Mouse (Mus musculus): Measurements from ENCODE around the gene Senp7.

Gene Senp7

DNA sequence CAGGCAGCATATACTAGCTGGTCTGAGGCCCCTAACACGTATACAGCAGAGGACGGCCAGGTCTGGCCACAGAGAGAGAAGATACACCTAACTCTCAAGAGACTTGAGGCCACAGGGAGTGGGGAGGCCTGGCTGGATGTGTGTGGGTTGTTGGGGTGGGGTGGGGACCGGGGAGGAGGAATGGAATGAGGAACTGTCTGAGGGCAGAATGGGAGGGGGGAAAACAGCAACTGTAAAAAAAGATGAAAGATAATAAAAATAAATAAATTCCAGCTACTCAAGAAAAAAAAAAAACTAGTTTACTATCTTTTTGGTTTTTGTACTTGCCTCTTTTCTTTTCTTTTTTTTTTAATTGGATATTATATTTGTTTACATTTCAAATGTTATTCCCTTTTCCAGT is 91.8 kb downstream of the Senp7 start:
- DNase-seq, result no peak

DNA sequence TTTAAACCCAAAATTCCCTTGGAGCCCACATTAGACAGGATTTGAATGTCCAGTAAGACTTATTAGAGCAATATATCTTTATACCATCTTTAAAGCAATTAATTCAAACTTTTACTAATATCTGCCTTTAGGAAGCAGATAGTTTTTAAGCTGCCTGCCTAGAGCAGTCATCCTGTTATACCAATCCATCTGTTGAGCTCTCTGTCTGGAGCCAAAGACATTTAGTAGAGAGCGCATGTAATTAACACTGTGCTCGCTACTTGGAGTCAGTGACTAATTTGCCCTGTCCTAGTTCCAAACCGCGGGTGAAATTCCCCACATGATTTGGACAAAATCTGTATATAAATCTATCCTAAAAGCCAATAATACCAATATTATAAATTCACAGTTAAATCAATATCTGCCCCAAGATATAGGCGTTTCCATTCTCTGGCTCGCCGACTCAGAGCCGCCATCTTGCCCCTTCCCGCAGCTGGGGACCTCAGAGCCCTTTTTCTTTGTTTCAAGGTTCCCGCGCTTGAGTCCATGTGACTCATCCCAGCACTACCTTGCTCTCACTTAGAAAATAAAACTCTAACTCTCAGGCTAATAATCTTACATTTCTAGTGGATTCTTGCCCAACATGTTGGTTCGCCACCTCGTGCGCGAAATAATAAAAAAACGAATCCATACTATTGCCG is 96.9 kb downstream of the Senp7 start:
- no peak for DNase-seq

DNA sequence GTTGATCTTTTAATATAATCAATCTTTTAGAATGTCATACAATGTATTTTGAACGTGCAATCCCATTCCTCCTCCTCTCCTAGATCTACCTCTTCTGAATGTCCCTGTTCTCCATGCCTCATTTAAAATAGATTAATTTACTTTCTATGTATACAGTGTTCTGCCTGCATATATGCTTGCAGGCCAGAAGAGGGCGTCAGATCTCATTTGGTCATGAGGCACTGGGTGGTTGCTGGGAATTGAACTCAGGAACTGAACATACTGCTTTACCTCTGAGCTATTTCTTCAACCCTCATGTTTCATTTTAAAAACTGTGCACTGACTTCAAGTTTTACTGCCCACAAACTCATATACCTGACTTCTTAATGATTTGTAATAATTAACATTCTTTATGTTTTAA is 99.5 kb downstream of the Senp7 start:
- no peak for DNase-seq

DNA sequence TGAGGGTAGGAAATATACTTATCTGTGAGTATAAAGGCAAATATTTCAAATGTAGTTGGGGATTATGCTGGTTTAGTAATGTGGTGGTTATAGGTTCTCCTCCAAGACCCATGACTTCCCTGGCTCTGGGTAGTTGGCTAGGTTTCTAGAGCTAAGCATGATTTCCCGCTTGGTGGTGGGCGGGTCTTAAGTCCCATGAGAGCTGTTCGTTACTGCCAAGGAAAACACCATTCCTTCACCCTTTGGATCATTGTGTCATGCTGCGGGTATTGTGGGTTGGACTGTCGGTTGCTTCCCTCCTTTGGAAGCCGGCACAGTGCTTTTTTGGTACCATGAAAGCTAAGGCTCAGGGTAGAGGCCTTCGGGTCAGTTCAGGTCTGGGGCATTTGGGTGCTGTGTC is 115.3 kb downstream of the Senp7 start:
- no peak for DNase-seq

DNA sequence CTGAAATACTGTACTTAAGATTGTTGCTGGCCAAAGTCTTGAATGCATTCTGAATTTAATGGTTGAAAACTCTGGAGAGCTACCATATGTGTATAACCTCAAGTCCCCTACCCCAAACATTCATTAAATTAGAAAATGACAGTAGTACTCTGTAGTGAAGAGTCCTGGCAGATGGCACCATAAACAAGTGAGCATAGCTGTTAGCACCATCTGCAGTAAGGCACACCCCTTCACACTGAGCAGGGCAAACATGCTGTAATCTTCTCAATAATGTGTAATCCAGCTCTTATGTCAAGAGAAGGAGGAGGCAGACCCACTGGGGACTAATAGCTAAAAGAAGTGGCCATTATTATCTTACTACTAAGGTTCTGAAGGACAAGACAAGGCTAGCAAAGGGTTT is 122.1 kb downstream of the Senp7 start:
- DNase-seq, result no peak

DNA sequence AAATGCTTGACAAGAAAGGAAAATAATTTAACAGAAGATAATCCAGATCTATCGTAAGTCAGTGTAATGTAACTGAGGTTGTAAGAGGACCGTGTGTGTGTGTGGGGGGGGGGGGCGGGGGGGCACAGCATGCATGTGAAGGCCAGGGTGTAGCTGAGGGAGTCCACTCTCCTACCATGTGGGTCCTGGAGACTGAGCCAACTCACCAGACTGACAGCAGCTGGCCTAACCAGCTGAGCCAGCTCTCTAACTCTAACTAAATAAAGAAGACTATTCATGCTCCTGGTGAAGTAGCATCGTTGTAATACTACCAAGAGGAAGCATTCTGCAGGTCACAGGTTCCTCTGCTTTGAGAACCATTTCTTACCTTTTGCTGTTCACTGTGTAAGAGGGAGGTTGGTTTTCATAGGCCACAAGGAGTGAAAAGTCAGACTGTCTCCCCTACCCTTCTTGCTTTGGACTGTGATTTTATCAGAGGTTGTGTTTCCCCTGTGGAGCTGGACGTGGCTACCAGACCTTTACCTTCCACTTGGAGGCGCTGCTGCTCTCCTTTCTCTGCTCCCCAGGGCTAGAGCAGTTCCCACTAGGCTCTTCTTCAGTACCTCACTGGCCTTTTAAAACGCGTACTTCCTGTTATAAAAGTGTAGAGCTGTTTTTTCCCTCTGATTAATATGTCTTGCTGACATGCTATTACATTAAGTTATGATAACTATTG is 127.9 kb downstream of the Senp7 start:
- peak; percentile 12 for DNase-seq

DNA sequence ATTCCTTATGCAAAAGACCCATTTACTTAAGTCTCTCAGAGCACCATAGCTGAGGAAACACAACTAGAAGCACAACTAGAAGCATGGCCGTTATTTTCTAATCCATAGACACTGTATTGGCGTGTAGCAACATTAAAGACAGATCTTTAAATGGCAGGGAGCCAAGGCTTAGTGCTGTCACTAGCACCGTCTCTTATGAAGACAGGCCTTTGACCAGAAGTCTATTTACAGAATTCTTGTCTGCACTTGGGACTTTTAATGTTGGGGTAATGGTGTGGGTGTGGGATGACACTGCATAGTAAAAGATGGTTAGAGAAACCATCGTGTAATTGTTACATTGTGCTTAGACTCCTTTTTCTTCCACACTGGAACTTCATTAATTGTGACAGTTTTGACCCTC is 138.7 kb downstream of the Senp7 start:
- DNase-seq, result no peak

DNA sequence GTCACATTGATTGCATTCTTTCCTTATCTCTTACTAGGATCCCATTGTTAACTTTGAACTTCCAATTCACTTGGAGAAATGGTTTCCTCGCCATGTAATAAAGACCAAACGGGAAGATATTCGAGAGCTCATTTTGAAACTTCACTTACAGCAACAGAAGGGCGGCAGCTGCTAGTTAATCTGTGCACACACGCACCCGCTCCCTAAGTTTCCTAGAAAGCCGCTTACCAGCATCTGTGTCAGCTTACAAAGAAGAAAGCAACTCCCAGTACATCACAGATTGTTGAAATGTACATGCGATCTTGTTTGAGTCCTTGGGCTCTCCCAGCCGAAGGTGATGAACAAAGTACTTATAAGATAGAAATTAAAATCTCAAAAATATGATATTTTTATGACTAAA is 140.1 kb downstream of the Senp7 start:
- DNase-seq, result no peak

DNA sequence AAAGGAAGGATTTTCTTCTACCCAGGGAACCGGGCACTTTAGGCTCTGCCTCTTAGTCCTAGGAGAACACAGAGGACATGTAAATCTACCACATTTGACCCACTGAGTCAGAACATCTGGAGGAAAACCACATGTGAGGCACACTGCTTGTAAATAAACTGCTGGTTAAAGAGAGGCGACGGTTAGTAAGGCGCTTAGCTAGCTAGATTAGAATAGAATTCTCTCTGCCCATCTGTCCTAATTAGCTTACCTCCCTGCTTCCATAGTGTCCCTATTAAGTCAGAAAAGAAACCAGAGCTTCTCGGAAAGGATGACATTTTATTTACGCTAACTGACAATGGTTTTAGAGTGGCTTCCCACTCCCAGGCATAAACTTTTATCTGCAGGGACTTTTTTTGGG is 155.9 kb downstream of the Senp7 start, which contains the start of gene Impg2:
TSS of gene Impg2 (plus strand) at position 263 of the 400 bp plus-strand sequence.
- DNase-seq, result no peak

DNA sequence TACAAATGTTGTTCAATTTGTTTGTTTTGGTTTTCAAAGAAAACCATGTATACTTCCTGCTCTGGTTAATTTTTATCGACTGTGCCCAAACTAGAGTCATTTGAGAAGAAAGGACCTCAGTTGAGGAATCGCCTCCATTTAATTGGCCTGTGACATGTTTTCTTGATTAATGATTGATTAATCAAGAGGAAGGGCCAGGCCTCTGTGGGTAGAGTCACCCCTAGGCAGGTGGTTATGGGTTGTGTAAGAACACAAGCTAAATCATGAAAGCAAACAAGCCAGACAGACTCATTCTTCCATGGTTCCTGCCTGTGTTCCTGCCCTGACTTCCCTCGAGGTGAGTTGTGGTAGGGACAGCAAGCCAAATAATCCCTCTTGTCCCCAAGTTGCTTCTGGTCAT is 164.6 kb downstream of the Senp7 start:
- DNase-seq, result no peak

DNA sequence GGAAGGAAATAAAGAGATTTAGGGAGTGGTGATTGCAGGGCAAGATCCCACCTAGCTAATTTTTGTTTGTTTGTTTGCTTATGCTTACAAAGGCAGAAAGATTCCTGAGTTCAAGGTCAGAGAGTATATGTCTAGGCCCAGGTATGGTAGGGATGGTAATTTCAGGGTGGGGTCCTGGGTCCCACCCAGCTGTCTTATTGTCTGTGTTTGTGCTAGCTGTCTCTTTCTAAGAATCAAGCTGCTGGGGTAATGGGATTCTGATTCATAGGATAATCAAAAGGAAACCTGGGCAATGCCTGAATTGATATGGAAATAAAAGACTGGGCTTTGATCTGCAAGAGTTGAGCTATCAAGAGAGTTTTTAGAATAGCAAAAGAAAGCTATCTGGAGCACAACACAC is 179.5 kb downstream of the Senp7 start:
- DNase-seq, result no peak

DNA sequence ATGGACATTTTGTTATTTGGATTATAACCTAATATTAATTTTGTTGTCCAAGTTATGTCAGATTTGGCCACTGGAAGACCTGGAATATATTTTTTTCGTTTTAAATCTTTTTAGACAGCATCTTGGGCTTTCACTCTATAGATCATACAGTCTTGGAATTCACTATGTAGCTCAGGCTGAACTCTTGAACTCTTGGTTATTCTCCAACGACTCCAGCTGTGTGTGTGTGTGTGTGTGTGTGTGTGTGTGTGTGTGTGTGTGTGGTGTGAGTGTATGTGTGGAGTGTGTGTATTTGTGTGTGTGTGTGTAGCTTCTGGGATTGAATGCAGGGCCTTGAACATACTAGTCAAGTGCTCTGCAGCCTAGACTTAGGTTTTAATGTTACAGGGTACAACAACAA is 181.3 kb downstream of the Senp7 start:
- DNase-seq, result no peak

DNA sequence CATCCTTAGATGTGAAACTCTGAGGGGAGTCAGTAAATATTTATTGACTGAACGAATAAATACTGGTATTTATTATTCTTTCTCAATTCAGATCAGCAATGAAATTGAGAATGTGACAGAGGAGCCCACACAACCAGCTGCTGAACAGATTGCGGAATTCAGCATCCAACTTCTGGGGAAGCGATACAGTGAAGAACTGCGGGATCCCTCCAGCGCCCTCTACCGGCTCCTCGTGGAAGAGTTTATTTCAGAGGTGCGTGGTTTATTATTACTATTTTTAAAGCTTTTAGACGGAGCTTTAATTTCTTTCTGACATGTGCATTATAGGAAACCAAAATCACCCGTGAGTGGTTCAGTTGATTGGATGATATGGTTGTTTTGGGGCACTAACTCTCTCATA is 183.2 kb downstream of the Senp7 start:
- no peak for DNase-seq

DNA sequence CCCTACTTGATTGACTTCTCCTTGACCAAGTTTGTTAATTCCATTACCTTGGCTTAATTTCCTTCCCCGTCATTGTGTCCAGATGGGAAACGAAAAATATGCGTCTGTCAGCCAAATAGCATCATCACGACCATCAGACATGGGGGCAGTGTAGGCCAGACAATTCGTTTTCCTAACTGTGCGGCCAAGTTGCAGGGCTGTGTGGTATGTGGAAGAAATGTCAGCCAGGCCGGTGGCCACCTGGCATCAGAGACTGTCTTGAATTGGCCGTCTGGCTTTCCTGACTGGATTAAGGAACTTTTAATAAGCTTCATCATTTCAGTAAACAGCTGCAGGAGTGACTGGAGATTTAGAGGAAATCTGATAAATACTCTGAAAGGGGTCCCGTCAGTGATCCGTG is 184.6 kb downstream of the Senp7 start:
- DNase-seq, result peak; percentile 13

Measured in cerebellum, adult 9-10 months (tissue).